Mouse (Mus musculus) cerebellum, adult 2 months (tissue): Measurements from ENCODE around the gene Dlgap1. TPM values are rescaled to one million over a fixed set of nuclear protein-coding genes. Genes with fewer than 3 reads are reported as not detected.

Experiments used
- DNase-seq, 2 experiments: peaks; one replicate each; pipeline ENCODE4 v3.0.0; 2021
- H3K27ac ChIP-seq: fragments of 200-500 bp; 2 replicates; pipeline ENCODE4 v1.5.1; 2012; ENCODE audit warnings: low read length, control low read depth, inconsistent platforms; ENCODE audit not compliant: insufficient read depth
- H3K27me3 ChIP-seq: fragments of 200-500 bp; 2 replicates; pipeline ENCODE4 v1.6.1; 2012; ENCODE audit warnings: inconsistent platforms, mild to moderate bottlenecking, low read length, moderate library complexity; ENCODE audit not compliant: control insufficient read depth, insufficient read depth
- H3K4me1 ChIP-seq: fragments of 200-500 bp; 2 replicates; pipeline ENCODE4 v1.6.1; 2011; ENCODE audit warnings: low read length; ENCODE audit not compliant: control insufficient read depth, insufficient read depth
- H3K4me3 ChIP-seq: fragments of 200-500 bp; replicated peaks from 2 replicates; pipeline ENCODE3; 2011; ENCODE audit warnings: mild to moderate bottlenecking, low read depth, low read length, control low read depth; ENCODE audit not compliant: insufficient read depth
- CTCF ChIP-seq: fragments of 200-500 bp; IDR thresholded peaks from 2 replicates; pipeline ENCODE4 v1.5.1; 2011; ENCODE audit warnings: low read depth, mild to moderate bottlenecking, control low read depth, low read length, moderate library complexity, borderline replicate concordance; ENCODE audit not compliant: insufficient read depth
- POLR2A ChIP-seq: fragments of 200-500 bp; IDR thresholded peaks from 2 replicates; pipeline ENCODE4 v1.6.1; 2011; ENCODE audit warnings: low read length, control low read depth, borderline replicate concordance; ENCODE audit not compliant: insufficient read depth
- WGBS: fragments of 180-500 bp; shearing (Covaris S2); methylation state at CpG from one replicate; pipeline ENCODE4 v1.1.7; 2018; 5-methylcytosine and 5-hydroxymethylcytosine counted together
- polyA plus RNA-seq: library from polyadenylated mRNA; depleted of rRNA; stranded (reverse); fragments of >200 nt; gene quantifications from 2 replicates; pipeline ENCODE4 v1.2.3, GENCODE M21; 2012

Dlgap1 gene
- polyA plus RNA-seq, 1 experiment = 172 TPM

GRCm38 (mm10) chr17:70856871-70857415 is 888.1 kb downstream of the Dlgap1 start:
- H3K27ac ChIP-seq = no peak overlapping the region
- no peak overlapping the region for H3K4me3 ChIP-seq
- TF ChIP-seq POLR2A (no peak), CTCF (no peak)
- 46% methylated on average over 12 of the region's 12 CpGs for WGBS
- peaks cover 4% of the 10 kb centered on the region; the same call in 1 of the 2 replicates for H3K27me3 ChIP-seq
- no peak for DNase-seq
- H3K4me1 ChIP-seq = no peaks in the 10 kb centered on the region

GRCm38 (mm10) chr17:70858814-70859213 is 889.9 kb downstream of the Dlgap1 start:
- Histone ChIP-seq H3K4me1 (no peaks in the 10 kb centered on the region), H3K4me3 (no peak overlapping the region), H3K27ac (no peak overlapping the region), H3K27me3 (no peaks in the 10 kb centered on the region; the same call in 1 of the 2 replicates)
- 90% methylated on average over 4 of the region's 4 CpGs for WGBS
- TF ChIP-seq CTCF (no peak), POLR2A (no peak)
- no peak for DNase-seq

- no peak for TF ChIP-seq POLR2A
- TF ChIP-seq CTCF = no peak
- Histone ChIP-seq H3K4me1 (no peaks in the 10 kb centered on the region), H3K27ac (no peak overlapping the region), H3K4me3 (no peak overlapping the region), H3K27me3 (no peaks in the 10 kb centered on the region)
- 97% methylated on average over 8 of the region's 8 CpGs for WGBS
- DNase-seq = no peak
Observed at GRCm38 (mm10) chr17:70864117-70864516, 895.2 kb downstream of the Dlgap1 start.

- Histone ChIP-seq H3K4me3 (no peak overlapping the region), H3K27me3 (no peaks in the 10 kb centered on the region), H3K4me1 (no peaks in the 10 kb centered on the region), H3K27ac (no peak overlapping the region)
- TF ChIP-seq CTCF (no peak), POLR2A (no peak)
- 83% methylated on average over 3 of the region's 3 CpGs for WGBS
- DNase-seq = no peak
Observed at GRCm38 (mm10) chr17:70864645-70865044, 895.8 kb downstream of the Dlgap1 start.

GRCm38 (mm10) chr17:70865060-70865604 is 896.3 kb downstream of the Dlgap1 start:
- Histone ChIP-seq H3K4me1 (no peaks in the 10 kb centered on the region), H3K27ac (no peak overlapping the region), H3K27me3 (no peaks in the 10 kb centered on the region), H3K4me3 (no peak overlapping the region)
- no peak for TF ChIP-seq POLR2A
- no peak for TF ChIP-seq CTCF
- WGBS = 89% methylated on average over 10 of the region's 10 CpGs
- no peak for DNase-seq

GRCm38 (mm10) chr17:70866029-70866428 is 897.2 kb downstream of the Dlgap1 start:
- no peak overlapping the region for H3K4me3 ChIP-seq
- H3K27me3 ChIP-seq = no peaks in the 10 kb centered on the region
- no peak for DNase-seq
- H3K4me1 ChIP-seq = no peaks in the 10 kb centered on the region
- TF ChIP-seq CTCF (no peak), POLR2A (no peak)
- WGBS = 89% methylated on average over 5 of the region's 5 CpGs
- H3K27ac ChIP-seq = no peak overlapping the region

- no peak for DNase-seq
- 89% methylated on average over 6 of the region's 6 CpGs for WGBS
- TF ChIP-seq CTCF (no peak), POLR2A (no peak)
- no peak overlapping the region for H3K4me3 ChIP-seq
- no peak overlapping the region for H3K27ac ChIP-seq
- no peaks in the 10 kb centered on the region for H3K27me3 ChIP-seq
- H3K4me1 ChIP-seq = no peaks in the 10 kb centered on the region
Observed at GRCm38 (mm10) chr17:70866538-70867114, 897.8 kb downstream of the Dlgap1 start.

GRCm38 (mm10) chr17:70868577-70869229 is 899.8 kb downstream of the Dlgap1 start:
- DNase-seq = no peak
- H3K4me3 ChIP-seq = no peak overlapping the region
- H3K27ac ChIP-seq = no peak overlapping the region
- no peak for TF ChIP-seq CTCF
- no peak for TF ChIP-seq POLR2A
- H3K4me1 ChIP-seq = no peaks in the 10 kb centered on the region
- no peaks in the 10 kb centered on the region for H3K27me3 ChIP-seq
- 89% methylated on average over 5 of the region's 5 CpGs for WGBS
